28 mouse cellular contexts compared by ENCODE assay signal in genomic region chr19:32530296-32530695, GRCm38 (mm10). TPM values are rescaled to one million over a fixed set of nuclear protein-coding genes. Genes with fewer than 3 reads are reported as not detected.
DNase-seq lines count a peak whose midpoint lies in the region; ATAC-seq and TF ChIP-seq lines count a peak whose summit lies in the region.
"Had no signal": no experiment of that assay in that cellular context is flagged by ENCODE, and none has a peak within 500 bp of the region (broad histone marks: within the 10 kb centered on the region; RNA-seq: fewer than 3 reads in every experiment).

No protein-coding gene starts in this region.

- H3K9me3 ChIP-seq in liver, embryonic 12.5 days (replicated peaks): no peaks in the 10 kb centered on the region
- H3K9me3 ChIP-seq in limb, embryonic 10.5 days (replicated peaks): no peaks in the 10 kb centered on the region
- H3K9me3 ChIP-seq in hindbrain, postnatal 0 days (ENCODE audit: low read length): no peaks in the 10 kb centered on the region
- no peaks in the 10 kb centered on the region for H3K9me3 ChIP-seq in hindbrain, embryonic 16.5 days (ENCODE audit: control insufficient read depth, low read length)
- H3K9me3 ChIP-seq: embryonic facial prominence, embryonic 15.5 days; forebrain, embryonic 15.5 days; heart, embryonic 13.5 days; hindbrain, embryonic 12.5 days; liver, embryonic 15.5 days; lung, embryonic 15.5 days had no signal

- no peaks in the 10 kb centered on the region for H3K27me3 ChIP-seq in liver, adult 2 months (ENCODE audit: control insufficient read depth, insufficient read depth, low read length)
- no peaks in the 10 kb centered on the region for H3K27me3 ChIP-seq in liver, embryonic 12.5 days (replicated peaks)
- no peaks in the 10 kb centered on the region for H3K27me3 ChIP-seq in limb, embryonic 10.5 days (ENCODE audit: low read depth, poor library complexity, severe bottlenecking)
- H3K27me3 ChIP-seq in hindbrain, postnatal 0 days (ENCODE audit: insufficient read depth, low read length): no peaks in the 10 kb centered on the region
- H3K27me3 ChIP-seq in hindbrain, embryonic 16.5 days (replicated peaks; ENCODE audit: control insufficient read depth, insufficient read depth, low read length): no peaks in the 10 kb centered on the region
- H3K27me3 ChIP-seq: embryonic facial prominence, embryonic 15.5 days; forebrain, embryonic 15.5 days; heart, embryonic 13.5 days; hindbrain, embryonic 12.5 days; liver, embryonic 15.5 days; lung, embryonic 15.5 days had no signal

- H3K4me1 ChIP-seq in liver, adult 2 months (ENCODE audit: control insufficient read depth, insufficient read depth, low read length): peaks cover 30% of the 10 kb centered on the region
- H3K4me1 ChIP-seq in liver, embryonic 12.5 days: peaks cover 8% of the 10 kb centered on the region; the same call in 1 of the 2 replicates
- 0 out of 2 replicates have a peak, but pooled peaks cover under 1% of the 10 kb centered on the region for H3K4me1 ChIP-seq in limb, embryonic 10.5 days
- no peaks in the 10 kb centered on the region for H3K4me1 ChIP-seq in hindbrain, postnatal 0 days (ENCODE audit: insufficient read depth, low read length)
- no peaks in the 10 kb centered on the region for H3K4me1 ChIP-seq in hindbrain, embryonic 16.5 days (ENCODE audit: control insufficient read depth, insufficient read depth, low read depth, low read length)
- H3K4me1 ChIP-seq: embryonic facial prominence, embryonic 15.5 days; forebrain, embryonic 15.5 days; hindbrain, embryonic 12.5 days; lung, embryonic 15.5 days had no signal

- DNase-seq in heart, adult 11 months: peak; percentile 71
- no peak for DNase-seq in heart, adult 18-20 months
- no peak for DNase-seq in liver, adult 2 months (ENCODE audit: extremely low read depth, low read depth, low spot score)
- DNase-seq in left cerebral cortex, postnatal 14 days (ENCODE audit: low spot score in 2 of 2): peak; percentile 29 to 45
- no peak for DNase-seq in limb, embryonic 10.5 days (ENCODE audit: low spot score)
- no peak for DNase-seq in hindbrain, postnatal 0 days (ENCODE audit: low spot score)
- DNase-seq: adrenal gland, postnatal 10 days; cerebellum, adult 2 months; cerebellum, postnatal 25 days; gastrocnemius, postnatal 14 days; heart, adult 2 months; heart, postnatal 14 days; kidney, adult 18-20 months; kidney, postnatal 4 days; lung, postnatal 4 days; midbrain, embryonic 14.5 days; spleen, adult 18-20 months; thymus, postnatal 14 days had no signal

- no peaks in the 10 kb centered on the region for H3K36me3 ChIP-seq in liver, adult 2 months (ENCODE audit: control insufficient read depth, insufficient read depth, low read length)
- no peaks in the 10 kb centered on the region for H3K36me3 ChIP-seq in liver, embryonic 12.5 days
- H3K36me3 ChIP-seq in limb, embryonic 10.5 days: no peaks in the 10 kb centered on the region
- no peaks in the 10 kb centered on the region for H3K36me3 ChIP-seq in hindbrain, postnatal 0 days (ENCODE audit: insufficient read depth, low read length)
- no peaks in the 10 kb centered on the region for H3K36me3 ChIP-seq in hindbrain, embryonic 16.5 days (ENCODE audit: control insufficient read depth, insufficient read depth, low read length)
- H3K36me3 ChIP-seq: embryonic facial prominence, embryonic 15.5 days; forebrain, embryonic 15.5 days; heart, embryonic 13.5 days; hindbrain, embryonic 12.5 days; liver, embryonic 15.5 days; lung, embryonic 15.5 days had no signal

- no peak for ATAC-seq in liver, embryonic 12.5 days
- ATAC-seq in hindbrain, postnatal 0 days: no peak
- ATAC-seq in hindbrain, embryonic 16.5 days: no peak
- ATAC-seq: activated CD4-positive, CD25-positive, alpha-beta regulatory T cell, adult 4 months; forebrain, embryonic 15.5 days; inflammation-experienced regulatory T-cells, adult 6 months had no signal

- H3K9ac ChIP-seq in liver, adult 2 months (ENCODE audit: low read depth, low read length): no peak overlapping the region
- H3K9ac ChIP-seq in liver, embryonic 12.5 days: no peak overlapping the region
- H3K9ac ChIP-seq in hindbrain, postnatal 0 days (replicated peaks; ENCODE audit: low read length): no peak overlapping the region
- H3K9ac ChIP-seq in hindbrain, embryonic 16.5 days (ENCODE audit: low read depth, low read length): no peak overlapping the region
- H3K9ac ChIP-seq: embryonic facial prominence, embryonic 15.5 days; forebrain, embryonic 15.5 days; heart, embryonic 13.5 days; hindbrain, embryonic 12.5 days; liver, embryonic 15.5 days; lung, embryonic 15.5 days had no signal

- 91% methylated on average over 7 of the region's 7 CpGs for WGBS in liver, adult 2 months
- WGBS in liver, embryonic 12.5 days (ENCODE audit: insufficient replicate concordance): 76% methylated on average over 7 of the region's 7 CpGs
- 86% methylated on average over 7 of the region's 7 CpGs for WGBS in limb, embryonic 10.5 days
- 92% methylated on average over 7 of the region's 7 CpGs for WGBS in hindbrain, postnatal 0 days
- 92% methylated on average over 7 of the region's 7 CpGs for WGBS in hindbrain, embryonic 16.5 days

- TF ChIP-seq POLR2A in liver, adult 2 months (IDR thresholded peaks at IDR 0.05; ENCODE audit: extremely low read depth, insufficient read depth, low read length): no peak

- no peak overlapping the region for H3K4me2 ChIP-seq in liver, embryonic 12.5 days
- H3K4me2 ChIP-seq in hindbrain, postnatal 0 days (ENCODE audit: low read depth, low read length): no peak overlapping the region
- no peak overlapping the region for H3K4me2 ChIP-seq in hindbrain, embryonic 16.5 days (ENCODE audit: low read length)
- H3K4me2 ChIP-seq: embryonic facial prominence, embryonic 15.5 days; forebrain, embryonic 15.5 days; heart, embryonic 13.5 days; hindbrain, embryonic 12.5 days; liver, embryonic 15.5 days; lung, embryonic 15.5 days had no signal

- peak overlapping the region; percentile 18 for H3K27ac ChIP-seq in liver, adult 2 months (replicated peaks; ENCODE audit: insufficient read depth, low read depth, low read length)
- no peak overlapping the region for H3K27ac ChIP-seq in liver, embryonic 12.5 days
- H3K27ac ChIP-seq in limb, embryonic 10.5 days: peak overlapping the region; percentile 34; the same call in 1 of the 2 replicates
- H3K27ac ChIP-seq in hindbrain, postnatal 0 days: no peak overlapping the region
- no peak overlapping the region for H3K27ac ChIP-seq in hindbrain, embryonic 16.5 days (ENCODE audit: low read depth, low read length)
- H3K27ac ChIP-seq: embryonic facial prominence, embryonic 15.5 days; forebrain, embryonic 15.5 days; heart, adult 2 months; heart, embryonic 13.5 days; hindbrain, embryonic 12.5 days; liver, embryonic 15.5 days; lung, embryonic 15.5 days had no signal

- 0 out of 2 replicates have a peak, but pooled peaks cover 3% of the 10 kb centered on the region for H3K79me2 ChIP-seq in liver, adult 2 months (ENCODE audit: control insufficient read depth, insufficient read depth, low read length)

- no peak overlapping the region for H3K4me3 ChIP-seq in liver, adult 2 months (ENCODE audit: insufficient read depth, low read depth, low read length)
- H3K4me3 ChIP-seq in liver, embryonic 12.5 days: no peak overlapping the region
- H3K4me3 ChIP-seq in limb, embryonic 10.5 days: no peak overlapping the region
- H3K4me3 ChIP-seq in hindbrain, postnatal 0 days (ENCODE audit: low read length): no peak overlapping the region
- no peak overlapping the region for H3K4me3 ChIP-seq in hindbrain, embryonic 16.5 days (ENCODE audit: low read length)
- H3K4me3 ChIP-seq: embryonic facial prominence, embryonic 15.5 days; forebrain, embryonic 15.5 days; heart, adult 2 months; heart, embryonic 13.5 days; hindbrain, embryonic 12.5 days; liver, embryonic 15.5 days; lung, embryonic 15.5 days had no signal

- intact Hi-C loops in left cerebral cortex, postnatal 14 days (cut with DNase I): no loop called here

- no peak for TF ChIP-seq CTCF in liver, adult 2 months (IDR thresholded peaks at IDR 0.05; ENCODE audit: low read depth, low read length)
- no peak for TF ChIP-seq CTCF in hindbrain, postnatal 0 days (IDR thresholded peaks at IDR 0.05; ENCODE audit: low read depth)

RNA-seq across cellular contexts. Expression of gene Minpp1, which starts 44.7 kb away (rescaled TPM):
- total RNA-seq in heart, adult 18-20 months (2021): 10 to 100 TPM; 14.4 to 14.7 TPM
- total RNA-seq in liver, adult 2 months (2014; rRNA removed): 35.3 and 44.6 TPM in 2 replicates
- 46.8 and 53.9 TPM in 2 replicates for polyA plus RNA-seq in liver, adult 2 months (2012; rRNA removed)
- 118 and 120 TPM in 2 replicates for polyA plus RNA-seq in liver, embryonic 12.5 days (2016; fragmentation: Nextera tagmentation; extraction: Ambion mirVana)
- 10 to 100 TPM; 66.8 to 70.2 TPM for total RNA-seq in left cerebral cortex, postnatal 14 days (2021)
- polyA plus RNA-seq in limb, embryonic 10.5 days (2016; fragmentation: Nextera tagmentation; extraction: Ambion mirVana): 76.4 and 78.8 TPM in 2 replicates
- total RNA-seq in hindbrain, postnatal 0 days (2014; rRNA removed): 119 and 144 TPM in 2 replicates
- polyA plus RNA-seq in hindbrain, postnatal 0 days (2015; fragmentation: Nextera tagmentation; extraction: Ambion mirVana): 59.1 and 60.2 TPM in 2 replicates
- 53.9 and 54.7 TPM in 2 replicates for polyA plus RNA-seq in hindbrain, embryonic 16.5 days (2015; fragmentation: Nextera tagmentation; extraction: Ambion mirVana)

Comparison
In these comparisons a context has a peak if more than half of its experiments do, and no peak if none do; other contexts are left out.
1. DNase-seq: peak in heart, adult 11 months (single experiment) and left cerebral cortex, postnatal 14 days (2 of 2); none in heart, adult 18-20 months (0 of 2), liver, adult 2 months (single experiment), limb, embryonic 10.5 days (single experiment) and hindbrain, postnatal 0 days (single experiment).
2. H3K27ac ChIP-seq: peak in liver, adult 2 months (single experiment) and limb, embryonic 10.5 days (single experiment); none in liver, embryonic 12.5 days (single experiment), hindbrain, postnatal 0 days (single experiment) and hindbrain, embryonic 16.5 days (single experiment).